ENCODE assay signal across 8 mouse cellular contexts in the genomic region with DNA sequence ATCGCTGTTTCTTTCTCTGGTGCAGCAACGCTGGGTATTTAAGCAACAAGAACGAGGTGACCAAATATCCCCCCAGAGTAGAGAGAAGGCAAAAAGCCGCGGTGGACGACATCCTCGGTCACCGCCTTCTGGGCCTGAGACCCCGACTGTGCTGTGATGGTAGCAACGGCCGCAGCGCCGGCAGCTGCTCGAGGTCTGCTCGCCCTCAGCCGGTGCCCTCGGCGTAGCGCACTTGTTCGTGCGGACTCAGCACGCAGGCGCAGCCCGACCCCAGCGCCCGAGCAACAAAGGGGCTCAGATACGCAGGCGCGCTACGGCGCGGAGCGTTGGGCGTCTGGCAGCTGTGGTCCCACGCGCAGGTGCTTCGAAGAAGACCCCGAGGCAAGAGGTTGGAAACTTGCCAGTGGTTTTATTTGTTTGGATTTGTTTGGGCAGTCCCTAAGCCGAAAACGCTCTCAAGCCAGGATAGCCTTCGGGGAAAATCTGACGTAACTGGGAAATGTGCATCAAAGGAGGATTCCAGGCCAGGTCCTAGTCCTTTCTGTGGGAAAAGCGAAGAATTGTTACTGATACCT. TPM values are rescaled to one million over a fixed set of nuclear protein-coding genes. Genes with fewer than 3 reads are reported as not detected.
A peak's percentile ranks its signal among the peaks of the same experiment; 100 is the strongest.
DNase-seq lines count a peak whose midpoint lies in the region; ATAC-seq and TF ChIP-seq lines count a peak whose summit lies in the region.

Gdpd1 (minus strand) TSS at position 197 of the 575 bp plus-strand sequence.

- ATAC-seq in CD4-positive, CD25-positive, alpha-beta regulatory T cell, adult 4 months = peak; percentile 74
- peak; percentile 90 for ATAC-seq in heart, embryonic 14.5 days (ENCODE audit: insufficient number of reproducible peaks, insufficient read depth, low FRiP score, low read depth)
- ATAC-seq in liver, embryonic 13.5 days (ENCODE audit: low read depth) = peak; percentile 97
- ATAC-seq in neural tube, embryonic 11.5 days (ENCODE audit: insufficient read depth, low FRiP score, low TSS enrichment) = peak; percentile 94
- peak; percentile 90 for ATAC-seq in stomach, postnatal 0 days (ENCODE audit: low FRiP score, low TSS enrichment)

- peak; percentile 61 for TF ChIP-seq CTCF in stomach, postnatal 0 days (IDR thresholded peaks at IDR 0.05; ENCODE audit: low read depth)

- H3K4me1 ChIP-seq in heart, embryonic 14.5 days (ENCODE audit: control insufficient read depth in 2 of 2, insufficient read depth in 2 of 2, low read length in 2 of 2) = peaks cover 0 to 2% of the 10 kb centered on the region in 2 experiments; a peak in 2 of 4 replicates
- peaks cover 22% of the 10 kb centered on the region for H3K4me1 ChIP-seq in liver, embryonic 13.5 days (replicated peaks)
- no peaks in the 10 kb centered on the region for H3K4me1 ChIP-seq in neural tube, embryonic 11.5 days (ENCODE audit: control insufficient read depth, insufficient read depth, low read length)
- no peaks in the 10 kb centered on the region for H3K4me1 ChIP-seq in stomach, postnatal 0 days (replicated peaks; ENCODE audit: control insufficient read depth, insufficient read depth)

- H3K27me3 ChIP-seq in heart, embryonic 14.5 days (ENCODE audit: control insufficient read depth, insufficient read depth, low read length) = no peaks in the 10 kb centered on the region
- H3K27me3 ChIP-seq in liver, embryonic 13.5 days = no peaks in the 10 kb centered on the region
- H3K27me3 ChIP-seq in neural tube, embryonic 11.5 days (ENCODE audit: control insufficient read depth, insufficient read depth, low read length) = no peaks in the 10 kb centered on the region
- no peaks in the 10 kb centered on the region for H3K27me3 ChIP-seq in stomach, postnatal 0 days (ENCODE audit: control insufficient read depth, insufficient read depth, low read length)

- peak within 1 kb of the TSS; percentile 68 to 72 for H3K4me3 ChIP-seq in heart, embryonic 14.5 days (ENCODE audit: control insufficient read depth in 1 of 2, insufficient read depth in 1 of 2, low read depth in 1 of 2, low read length in 2 of 2)
- peak within 1 kb of the TSS; percentile 73 for H3K4me3 ChIP-seq in liver, embryonic 13.5 days (replicated peaks)
- H3K4me3 ChIP-seq in neural tube, embryonic 11.5 days (ENCODE audit: low read depth, low read length) = peak within 1 kb of the TSS; percentile 70
- H3K4me3 ChIP-seq in stomach, postnatal 0 days (ENCODE audit: low read depth, low read length) = peak within 1 kb of the TSS; percentile 65

- H3K9ac ChIP-seq in heart, embryonic 14.5 days (ENCODE audit: low read length) = peak within 1 kb of the TSS; percentile 91
- peak within 1 kb of the TSS; percentile 84 for H3K9ac ChIP-seq in liver, embryonic 13.5 days
- peak within 1 kb of the TSS; percentile 93 for H3K9ac ChIP-seq in neural tube, embryonic 11.5 days (ENCODE audit: low read length)
- H3K9ac ChIP-seq in stomach, postnatal 0 days (ENCODE audit: low read length) = peak within 1 kb of the TSS; percentile 70

- peak within 1 kb of the TSS; percentile 96 for H3K4me2 ChIP-seq in heart, embryonic 14.5 days (ENCODE audit: low read length)
- peak within 1 kb of the TSS; percentile 99 for H3K4me2 ChIP-seq in liver, embryonic 13.5 days
- H3K4me2 ChIP-seq in neural tube, embryonic 11.5 days (ENCODE audit: low read depth) = peak within 1 kb of the TSS; percentile 82
- H3K4me2 ChIP-seq in stomach, postnatal 0 days (replicated peaks; ENCODE audit: low read depth) = peak within 1 kb of the TSS; percentile 99

- TF ChIP-seq EP300 in stomach, postnatal 0 days (optimal IDR thresholded peaks at IDR 0.05) = no peak

- H3K27ac ChIP-seq in heart, embryonic 14.5 days (replicated peaks in 1 of 2; ENCODE audit: control insufficient read depth in 1 of 2, insufficient read depth in 1 of 2, low read depth in 2 of 2, low read length in 2 of 2) = peak within 1 kb of the TSS; percentile 81 to 86
- H3K27ac ChIP-seq in liver, embryonic 13.5 days = peak within 1 kb of the TSS; percentile 16; the same call in 1 of the 2 replicates
- peak within 1 kb of the TSS; percentile 92 for H3K27ac ChIP-seq in neural tube, embryonic 11.5 days (ENCODE audit: low read depth, low read length)
- peak within 1 kb of the TSS; percentile 69 for H3K27ac ChIP-seq in stomach, postnatal 0 days (replicated peaks)

- 1% methylated on average over 43 of the region's 43 CpGs for WGBS in heart, embryonic 14.5 days
- 2% methylated on average over 43 of the region's 43 CpGs for WGBS in liver, embryonic 13.5 days (ENCODE audit: insufficient replicate concordance)
- under 1% methylated on average over 43 of the region's 43 CpGs for WGBS in neural tube, embryonic 11.5 days
- WGBS in stomach, postnatal 0 days = under 1% methylated on average over 43 of the region's 43 CpGs

- H3K9me3 ChIP-seq in heart, embryonic 14.5 days (ENCODE audit: control insufficient read depth, low read length) = no peaks in the 10 kb centered on the region
- no peaks in the 10 kb centered on the region for H3K9me3 ChIP-seq in liver, embryonic 13.5 days (replicated peaks)
- no peaks in the 10 kb centered on the region for H3K9me3 ChIP-seq in neural tube, embryonic 11.5 days (ENCODE audit: control insufficient read depth, low read length)
- no peaks in the 10 kb centered on the region for H3K9me3 ChIP-seq in stomach, postnatal 0 days (ENCODE audit: control insufficient read depth, low read length)

- peak; percentile 60 for DNase-seq in c-Kit-negative CD71-positive TER-119-positive erythroid progenitor cells, embryonic 14.5 days (ENCODE audit: low read depth, low spot score)
- peak; percentile 64 for DNase-seq in fibroblast of lung, adult 2 months (ENCODE audit: low read depth)
- DNase-seq in kidney, postnatal 14 days = peak; percentile 89
- DNase-seq in liver, embryonic 13.5 days = peak; percentile 85
- peak; percentile 96 for DNase-seq in neural tube, embryonic 11.5 days (ENCODE audit: low spot score)
- DNase-seq in stomach, postnatal 0 days (ENCODE audit: low spot score) = peak; percentile 91

- H3K36me3 ChIP-seq in heart, embryonic 14.5 days (ENCODE audit: control insufficient read depth, insufficient read depth, low read length) = peaks cover 29% of the 10 kb centered on the region
- H3K36me3 ChIP-seq in liver, embryonic 13.5 days = peaks cover 23% of the 10 kb centered on the region
- no peaks in the 10 kb centered on the region; the same call in 1 of the 2 replicates for H3K36me3 ChIP-seq in neural tube, embryonic 11.5 days (ENCODE audit: control insufficient read depth, insufficient read depth, low read length)
- peaks cover 7% of the 10 kb centered on the region for H3K36me3 ChIP-seq in stomach, postnatal 0 days (ENCODE audit: control insufficient read depth, insufficient read depth, low read length)

RNA-seq across cellular contexts. Expression of gene Gdpd1, which starts in this region (rescaled TPM):
- under 1 TPM; 0.23 to 0.51 TPM for polyA plus RNA-seq in CD4-positive, CD25-positive, alpha-beta regulatory T cell, adult 4 months (2017; shearing (Covaris generic))
- 28.6 and 30.1 TPM in 2 replicates for polyA plus RNA-seq in heart, embryonic 14.5 days (2014; fragmentation: Nextera tagmentation; extraction: Ambion mirVana)
- polyA plus RNA-seq in liver, embryonic 13.5 days (2015; fragmentation: Nextera tagmentation; extraction: Ambion mirVana) = 5.7 and 6.9 TPM in 2 replicates
- polyA plus RNA-seq in neural tube, embryonic 11.5 days (2014; fragmentation: Nextera tagmentation; extraction: Ambion mirVana) = 94.1 and 102 TPM in 2 replicates
- polyA plus RNA-seq in stomach, postnatal 0 days (2015; fragmentation: Nextera tagmentation; extraction: Ambion mirVana) = 51.2 and 54.8 TPM in 2 replicates

Comparison
In these comparisons a context has a peak if more than half of its experiments do, and no peak if none do; other contexts are left out.
1. Peak in every context shown above with its lines: DNase-seq, ATAC-seq, H3K4me3 ChIP-seq and H3K27ac ChIP-seq.
2. Peak in ATAC-seq in CD4-positive, CD25-positive, alpha-beta regulatory T cell, adult 4 months; RNA of the gene not detected or under 1 TPM.
3. H3K27ac ChIP-seq: peak in every context shown above with its lines; median percentile 92 in neural tube, embryonic 11.5 days; 84 in heart, embryonic 14.5 days; 69 in stomach, postnatal 0 days; 16 in liver, embryonic 13.5 days.